Mouse (Mus musculus) heart, adult 11 months (tissue): Measurements from ENCODE around the gene Mup15.
"Not testable (repeated sequence)": the region's sequence is repeated elsewhere in the genome, so short reads cannot be mapped to it uniquely, and the experiment has no call there.

Source experiments
- DNase-seq: peaks from one replicate; pipeline ENCODE4 v3.0.0; 2022

The Mup15 gene

GRCm38 (mm10) chr4:61439643-61440042 lies at the start of gene Mup15:
Gene Mup15, minus strand, starts transcription at chr4:61439743.
- DNase-seq, result not testable (repeated sequence)
